Mouse (Mus musculus) lung, adult 18-20 months (tissue): Measurements from ENCODE around the gene Abhd16b.

Source experiments
- DNase-seq, 2 experiments: peaks; one replicate each; pipeline ENCODE4 v3.0.0; 2022; ENCODE audit warnings: mixed read lengths in 2 of 2

Gene Abhd16b

DNA sequence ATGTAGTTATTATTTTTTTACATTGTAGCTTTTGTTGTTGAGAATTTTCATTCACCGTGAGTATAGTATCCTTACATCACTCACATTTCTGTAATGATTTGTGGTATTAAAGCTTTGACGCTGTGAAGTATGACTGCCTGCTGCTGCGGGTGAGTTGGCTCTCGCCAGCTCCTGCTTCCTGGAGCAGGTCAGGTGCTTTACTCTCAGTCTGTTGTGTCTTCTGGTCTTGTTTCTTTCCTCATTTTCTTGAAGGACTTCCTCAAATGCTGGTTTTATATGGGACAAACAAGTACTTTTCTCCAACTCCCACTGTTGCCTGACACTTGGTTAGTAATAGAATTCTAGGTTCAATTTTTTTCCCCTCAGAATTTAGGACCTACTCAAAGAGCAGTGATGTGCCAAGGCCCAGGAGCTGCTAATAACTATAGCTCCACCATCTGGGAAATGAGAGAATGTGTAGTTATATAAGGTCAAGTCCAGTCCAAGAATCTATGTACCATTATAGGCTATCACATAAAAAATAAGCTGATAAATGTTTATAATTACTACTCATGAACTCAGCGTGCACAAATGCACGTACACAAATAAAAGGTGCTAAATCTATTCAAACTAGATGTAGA, 48.9 kb downstream of the Abhd16b start:
- DNase-seq, result no peak
